ENCODE assay signal across 19 mouse cellular contexts in the genomic region with DNA sequence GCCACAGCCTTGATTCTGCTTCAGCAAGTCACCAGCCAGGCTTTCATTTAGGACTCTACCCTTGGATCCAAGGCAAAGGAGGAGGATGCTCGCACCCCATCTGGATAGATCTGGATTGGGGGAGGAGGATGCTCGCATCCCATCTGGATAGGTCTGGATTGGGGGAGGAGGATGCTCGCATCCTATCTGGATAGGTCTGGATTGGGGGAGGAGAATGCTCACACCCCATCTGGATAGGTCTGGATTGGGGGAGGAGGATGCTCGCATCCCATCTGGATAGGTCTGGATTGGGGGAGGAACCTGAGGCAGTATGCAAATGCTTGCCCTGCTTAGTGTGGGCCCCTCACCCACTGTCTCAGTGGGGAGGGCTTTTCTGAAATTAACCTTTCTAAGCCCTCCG.
DNase-seq lines count a peak whose midpoint lies in the region; ATAC-seq and TF ChIP-seq lines count a peak whose summit lies in the region.
"Had no signal": no experiment of that assay in that cellular context is flagged by ENCODE, and none has a peak within 500 bp of the region (broad histone marks: within the 10 kb centered on the region; RNA-seq: fewer than 3 reads in every experiment).

No protein-coding gene starts in this region.

- ATAC-seq in frontal cortex, adult (ENCODE audit: low TSS enrichment) = peak; percentile 65; the same call in 1 of the 2 replicates
- ATAC-seq: forebrain, embryonic 16.5 days; intestine, embryonic 16.5 days had no signal

- no peaks in the 10 kb centered on the region for H3K9me3 ChIP-seq in E14TG2a.4 (ENCODE audit: low read length)
- H3K9me3 ChIP-seq: embryonic facial prominence, embryonic 15.5 days; forebrain, embryonic 10.5 days; heart, embryonic 12.5 days; hindbrain, embryonic 10.5 days had no signal

- WGBS in cerebellum, adult 2 months = 73% methylated on average over 5 of the region's 5 CpGs

- no peak for TF ChIP-seq CTCF in E14TG2a.4 (conservative IDR thresholded peaks at IDR 0.05; ENCODE audit: low read length)
- no peak for TF ChIP-seq CTCF in cerebellum, adult 2 months (IDR thresholded peaks at IDR 0.05; ENCODE audit: borderline replicate concordance, insufficient read depth, low read depth, low read length)

- TF ChIP-seq POLR2A in myocyte (IDR thresholded peaks at IDR 0.05; ENCODE audit: insufficient read length, low read depth) = no peak
- no peak for TF ChIP-seq POLR2A in cerebellum, adult 2 months (IDR thresholded peaks at IDR 0.05; ENCODE audit: borderline replicate concordance, insufficient read depth, low read length)

- H3K4me1 ChIP-seq in E14TG2a.4 (replicated peaks; ENCODE audit: low read depth, low read length) = peaks cover 32% of the 10 kb centered on the region
- H3K4me1 ChIP-seq in cerebellum, adult 2 months (ENCODE audit: control insufficient read depth, insufficient read depth, low read length) = no peaks in the 10 kb centered on the region
- H3K4me1 ChIP-seq: embryonic facial prominence, embryonic 15.5 days had no signal

- no peak overlapping the region for H3ac ChIP-seq in myocyte (ENCODE audit: control insufficient read depth, insufficient read length)

- H3K27me3 ChIP-seq in E14TG2a.4 (ENCODE audit: insufficient read depth, low read length) (peaks cover 11% of the 10 kb centered on the region), myocyte (ENCODE audit: control insufficient read depth, insufficient read depth, insufficient read length) (peaks cover 6% of the 10 kb centered on the region)
- H3K27me3 ChIP-seq in cerebellum, adult 2 months (ENCODE audit: control insufficient read depth, insufficient read depth, low read length) = no peaks in the 10 kb centered on the region
- H3K27me3 ChIP-seq: embryonic facial prominence, embryonic 15.5 days had no signal

- peak overlapping the region; percentile 54 for H3K4me3 ChIP-seq in E14TG2a.4 (replicated peaks; ENCODE audit: low read length)
- no peak overlapping the region for H3K4me3 ChIP-seq in myocyte
- H3K4me3 ChIP-seq in cerebellum, adult 2 months (replicated peaks; ENCODE audit: insufficient read depth, low read depth, low read length) = no peak overlapping the region
- H3K4me3 ChIP-seq: embryonic facial prominence, embryonic 15.5 days; erythroblast, embryonic 14.5 days; forebrain, embryonic 10.5 days; gastrocnemius, adult 2 months; heart, embryonic 12.5 days; hindbrain, embryonic 10.5 days had no signal

- H3K27ac ChIP-seq in cerebellum, adult 2 months (ENCODE audit: insufficient read depth, low read length) = no peak overlapping the region
- H3K27ac ChIP-seq: embryonic facial prominence, embryonic 15.5 days; forebrain, embryonic 10.5 days; hindbrain, embryonic 10.5 days; hindbrain, embryonic 14.5 days had no signal

- H3K4me2 ChIP-seq in myocyte (ENCODE audit: low read depth) = peak overlapping the region; percentile 21
- H3K4me2 ChIP-seq: embryonic facial prominence, embryonic 15.5 days; heart, embryonic 12.5 days; hindbrain, embryonic 14.5 days had no signal

- H3K79me2 ChIP-seq in myocyte (ENCODE audit: control insufficient read depth, insufficient read depth) = no peaks in the 10 kb centered on the region

- H3K36me3 ChIP-seq in E14TG2a.4 (ENCODE audit: insufficient read depth, low read length) (no peaks in the 10 kb centered on the region), myocyte (ENCODE audit: control insufficient read depth, insufficient read depth) (no peaks in the 10 kb centered on the region)
- H3K36me3 ChIP-seq: embryonic facial prominence, embryonic 15.5 days; forebrain, embryonic 10.5 days; heart, embryonic 12.5 days; hindbrain, embryonic 10.5 days had no signal

- no peak for DNase-seq in frontal cortex, postnatal 14 days (ENCODE audit: low spot score in 2 of 2)
- DNase-seq in NIH3T3 (ENCODE audit: low read depth) = peak; percentile 36
- no peak for DNase-seq in cerebellum, adult 2 months
- DNase-seq: cerebellum, adult 11 months; cerebellum, adult 9-10 months; cerebellum, postnatal 25 days; gastrocnemius, adult 2 months; gastrocnemius, postnatal 25 days had no signal

TF ChIP-seq in myocyte, 11 proteins besides CTCF, POLR2A, EP300 and RAD21:
- TF ChIP-seq TCF12 (IDR thresholded peaks at IDR 0.05; ENCODE audit: insufficient read depth, poor library complexity, severe bottlenecking) (no peak), MYOG (IDR thresholded peaks at IDR 0.05; ENCODE audit: control insufficient read depth in 1 of 3, insufficient read depth in 1 of 3, insufficient read length in 2 of 3, low read depth in 2 of 3) (no peak), REST (IDR thresholded peaks at IDR 0.05; ENCODE audit: insufficient read depth, insufficient read length) (no peak), POLR2AphosphoS2 (IDR thresholded peaks at IDR 0.05; ENCODE audit: insufficient read length, low read depth) (no peak), E2F4 (IDR thresholded peaks at IDR 0.05; ENCODE audit: insufficient read depth) (no peak)
